Mouse (Mus musculus): ENCODE measurements around the gene Ppil6.

DNA sequence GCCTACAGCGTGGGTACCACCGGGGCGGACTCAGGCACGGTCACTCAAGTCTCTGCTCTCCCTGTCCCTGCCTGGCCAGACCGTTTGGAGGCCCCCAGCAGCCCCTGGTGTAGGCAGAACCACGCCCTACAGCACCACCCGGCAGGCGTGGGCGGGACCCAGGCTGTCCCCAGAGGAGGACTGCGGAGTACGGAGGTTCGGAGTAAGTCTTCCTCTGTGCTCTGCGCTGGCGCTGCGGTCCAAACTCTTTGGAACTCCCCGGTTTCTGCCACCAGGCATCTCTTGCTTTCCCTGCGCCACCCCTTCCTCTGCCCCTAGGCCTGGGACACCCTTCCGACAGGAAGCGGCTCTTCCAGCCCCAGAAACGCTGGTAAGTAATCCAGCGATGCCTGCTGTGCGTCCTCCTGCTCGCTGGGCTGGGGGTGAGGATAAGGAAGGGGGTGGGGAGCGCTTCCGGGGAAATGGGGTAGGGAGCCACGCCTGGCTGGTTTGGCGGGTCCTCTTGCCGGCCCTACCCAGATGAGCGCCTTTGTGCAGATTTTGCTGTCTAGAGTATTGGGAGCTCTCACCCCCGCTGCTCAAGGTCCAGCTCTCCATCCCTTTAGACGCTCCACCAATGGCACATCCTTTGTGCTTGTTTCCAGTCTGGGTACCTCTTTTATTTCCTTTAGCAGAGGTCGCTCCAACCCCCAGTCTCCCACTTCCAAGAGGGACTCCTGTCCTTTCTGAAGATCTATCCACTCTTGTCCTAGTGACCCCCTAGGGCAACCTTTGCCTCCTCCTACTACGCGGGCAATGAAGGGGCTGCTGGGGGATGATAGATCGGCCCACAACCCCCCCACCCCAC is 13.8 kb upstream of the Ppil6 start, which contains the start of gene Mical1:
- no peak for TF ChIP-seq CTCF (IDR thresholded peaks at IDR 0.05; ENCODE audit: insufficient read depth, low read depth, low read length)
- TF ChIP-seq POLR2A (IDR thresholded peaks at IDR 0.05; ENCODE audit: insufficient read depth, low read depth, low read length), result 0 out of 2 replicates have a peak, but pooled peaks have one; percentile 31

Measured in olfactory bulb, adult 2 months (tissue).